Mouse (Mus musculus) layer of hippocampus, postnatal 10 days (tissue): Measurements from ENCODE around the gene Cped1. TPM values are rescaled to one million over a fixed set of nuclear protein-coding genes. Genes with fewer than 3 reads are reported as not detected.
"Not testable (repeated sequence)": the region's sequence is repeated elsewhere in the genome, so short reads cannot be mapped to it uniquely, and the experiment has no call there.

Source experiments
- DNase-seq, 2 experiments: peaks; one replicate each; pipeline ENCODE4 v3.0.0; 2021; ENCODE audit warnings: low spot score in 2 of 2
- total RNA-seq, 2 experiments: library from RNA; stranded (reverse); gene quantifications; 2 replicates each; pipeline ENCODE4 v1.2.3; 2021

Cped1 gene
- total RNA-seq, 2 experiments from 2014 or later: 2.0 to 2.1 TPM

GRCm38 (mm10) chr6:22216276-22216973 lies 230.7 kb downstream of the Cped1 start:
- no peak for DNase-seq

GRCm38 (mm10) chr6:22221134-22221533 lies 235.4 kb downstream of the Cped1 start:
- no peak for DNase-seq

GRCm38 (mm10) chr6:22222087-22222486 lies 236.4 kb downstream of the Cped1 start:
- DNase-seq: no peak

- no peak for DNase-seq
Measured at GRCm38 (mm10) chr6:22222947-22223346, 237.2 kb downstream of the Cped1 start.

GRCm38 (mm10) chr6:22224351-22224750 lies 238.6 kb downstream of the Cped1 start:
- DNase-seq: no peak

- no peak for DNase-seq
Measured at GRCm38 (mm10) chr6:22231244-22231643, 245.5 kb downstream of the Cped1 start.

- DNase-seq: no peak
Measured at GRCm38 (mm10) chr6:22233517-22233916, 247.8 kb downstream of the Cped1 start.

- no peak for DNase-seq
Measured at GRCm38 (mm10) chr6:22235133-22235532, 249.4 kb downstream of the Cped1 start.

- no peak for DNase-seq
Measured at GRCm38 (mm10) chr6:22243321-22243720, 257.6 kb downstream of the Cped1 start.

- no peak for DNase-seq
Measured at GRCm38 (mm10) chr6:22246696-22247095, 261.0 kb downstream of the Cped1 start.

GRCm38 (mm10) chr6:22258784-22259183 lies 273.1 kb downstream of the Cped1 start:
- DNase-seq: no peak

- no peak for DNase-seq
Measured at GRCm38 (mm10) chr6:22262519-22262918, 276.8 kb downstream of the Cped1 start.

GRCm38 (mm10) chr6:22264094-22264493 lies 278.4 kb downstream of the Cped1 start:
- DNase-seq: not testable (repeated sequence)

GRCm38 (mm10) chr6:22266018-22266417 lies 280.3 kb downstream of the Cped1 start:
- no peak for DNase-seq

- DNase-seq: no peak
Measured at GRCm38 (mm10) chr6:22267807-22268667, 282.3 kb downstream of the Cped1 start.

GRCm38 (mm10) chr6:22268677-22269076 lies 283.0 kb downstream of the Cped1 start:
- no peak for DNase-seq

GRCm38 (mm10) chr6:22269840-22270521 lies 284.3 kb downstream of the Cped1 start:
- DNase-seq: no peak

- DNase-seq: no peak
Measured at GRCm38 (mm10) chr6:22277941-22278340, 292.2 kb downstream of the Cped1 start.

- DNase-seq: peak; percentile 53 to 66
Measured at GRCm38 (mm10) chr6:22280217-22280861, 294.6 kb downstream of the Cped1 start.

GRCm38 (mm10) chr6:22282405-22282804 lies 296.7 kb downstream of the Cped1 start:
- no peak for DNase-seq

- DNase-seq: peak in 1 of 2 experiments; percentile 19
Measured at GRCm38 (mm10) chr6:22288004-22288736, 302.5 kb downstream of the Cped1 start, which contains the start of gene Wnt16. TSS of gene Wnt16 (plus strand) at chr6:22288227.
